ENCODE assay signal across 8 mouse cellular contexts in the genomic region with DNA sequence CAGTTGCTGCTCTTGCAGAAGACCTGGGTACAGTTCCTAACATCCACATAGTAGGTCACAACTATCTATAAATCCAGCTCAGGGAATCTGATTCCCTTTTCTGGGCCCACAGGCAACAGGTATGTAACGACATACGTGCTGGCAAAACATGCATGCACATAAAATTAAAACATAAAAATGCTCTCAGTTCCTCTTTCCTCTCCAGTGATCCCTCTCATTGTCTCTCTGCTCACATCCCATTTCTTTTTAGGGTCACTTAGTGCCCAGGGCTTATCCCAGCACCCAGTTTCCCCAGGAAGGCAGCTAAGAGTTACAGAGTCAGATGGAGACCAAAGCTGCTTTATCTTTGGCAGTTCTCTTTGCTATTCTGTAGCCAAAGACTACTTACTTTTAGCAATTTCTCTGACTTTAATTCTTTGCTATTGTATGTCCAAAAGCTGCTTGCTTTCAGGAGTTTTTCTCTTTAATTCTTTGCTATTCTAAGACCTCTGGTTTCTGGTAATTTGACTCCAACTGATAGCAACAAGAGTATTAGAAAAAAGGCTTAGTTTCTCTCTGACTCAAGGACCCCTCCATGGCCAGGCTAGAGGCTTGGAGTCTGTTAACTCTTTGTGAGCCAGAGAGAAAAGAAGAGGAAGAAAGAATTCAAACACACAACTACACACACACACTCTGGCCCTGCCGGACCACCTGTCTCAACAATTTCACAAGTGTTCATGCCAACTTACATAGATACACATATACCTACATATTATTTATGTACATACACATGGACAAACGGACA. TPM values are rescaled to one million over a fixed set of nuclear protein-coding genes. Genes with fewer than 3 reads are reported as not detected.
A peak's percentile ranks its signal among the peaks of the same experiment; 100 is the strongest.
DNase-seq lines count a peak whose midpoint lies in the region; ATAC-seq and TF ChIP-seq lines count a peak whose summit lies in the region.

No protein-coding gene starts in this region.

- TF ChIP-seq EP300 in heart, postnatal 0 days (IDR thresholded peaks at IDR 0.05; ENCODE audit: low read depth), result no peak
- TF ChIP-seq EP300 in heart, adult 2 months (IDR thresholded peaks at IDR 0.05; ENCODE audit: insufficient read depth, low read depth, low read length), result no peak

- peaks cover 16% of the 10 kb centered on the region for H3K36me3 ChIP-seq in heart, postnatal 0 days (replicated peaks; ENCODE audit: control insufficient read depth, insufficient read depth, low read length)
- H3K36me3 ChIP-seq in heart, adult 2 months (ENCODE audit: control insufficient read depth, insufficient read depth, low read length), result no peaks in the 10 kb centered on the region
- no peaks in the 10 kb centered on the region for H3K36me3 ChIP-seq in hindbrain, postnatal 0 days (ENCODE audit: insufficient read depth, low read length)
- no peaks in the 10 kb centered on the region for H3K36me3 ChIP-seq in midbrain, embryonic 15.5 days (replicated peaks)

- H3K9me3 ChIP-seq in heart, postnatal 0 days (replicated peaks; ENCODE audit: control insufficient read depth, low read length), result no peaks in the 10 kb centered on the region
- H3K9me3 ChIP-seq in hindbrain, postnatal 0 days (ENCODE audit: low read length), result no peaks in the 10 kb centered on the region
- H3K9me3 ChIP-seq in midbrain, embryonic 15.5 days, result no peaks in the 10 kb centered on the region

- WGBS in heart, postnatal 0 days, result 23% methylated on average over 4 of the region's 4 CpGs
- 40% methylated on average over 4 of the region's 4 CpGs for WGBS in heart, adult 2 months
- WGBS in hindbrain, postnatal 0 days, result 24% methylated on average over 4 of the region's 4 CpGs
- WGBS in midbrain, embryonic 15.5 days, result 19% methylated on average over 4 of the region's 4 CpGs

- H3K9ac ChIP-seq in heart, postnatal 0 days (replicated peaks; ENCODE audit: low read depth, low read length), result peak overlapping the region; percentile 55; the same call in 1 of the 2 replicates
- H3K9ac ChIP-seq in heart, adult 2 months (ENCODE audit: low read depth, low read length), result no peak overlapping the region; the same call in 1 of the 2 replicates
- no peak overlapping the region for H3K9ac ChIP-seq in hindbrain, postnatal 0 days (replicated peaks; ENCODE audit: low read length)
- H3K9ac ChIP-seq in midbrain, embryonic 15.5 days, result no peak overlapping the region

- H3K27ac ChIP-seq in heart, postnatal 0 days (ENCODE audit: low read depth), result peak overlapping the region; percentile 49
- H3K27ac ChIP-seq in heart, adult 2 months, result no peak overlapping the region
- no peak overlapping the region for H3K27ac ChIP-seq in hindbrain, postnatal 0 days
- no peak overlapping the region for H3K27ac ChIP-seq in midbrain, embryonic 15.5 days

- TF ChIP-seq POLR2A in heart, adult 2 months (IDR thresholded peaks at IDR 0.05; ENCODE audit: insufficient read depth, low read depth, low read length), result no peak

- peak overlapping the region; percentile 93 for H3K4me2 ChIP-seq in heart, postnatal 0 days (ENCODE audit: low read depth, low read length)
- H3K4me2 ChIP-seq in hindbrain, postnatal 0 days (ENCODE audit: low read depth, low read length), result peak overlapping the region; percentile 92
- H3K4me2 ChIP-seq in midbrain, embryonic 15.5 days, result peak overlapping the region; percentile 86

- H3K4me1 ChIP-seq in heart, postnatal 0 days (ENCODE audit: control insufficient read depth, insufficient read depth), result peaks cover 8% of the 10 kb centered on the region
- no peaks in the 10 kb centered on the region; the same call in 1 of the 2 replicates for H3K4me1 ChIP-seq in heart, adult 2 months (ENCODE audit: control insufficient read depth, insufficient read depth, low read length)
- H3K4me1 ChIP-seq in hindbrain, postnatal 0 days (ENCODE audit: insufficient read depth, low read length), result no peaks in the 10 kb centered on the region
- H3K4me1 ChIP-seq in midbrain, embryonic 15.5 days, result peaks cover 16% of the 10 kb centered on the region

- intact Hi-C loops in heart, adult 2 months (cut with DNase I), result no loop called here

- H3K79me2 ChIP-seq in heart, adult 2 months (replicated peaks; ENCODE audit: control insufficient read depth, insufficient read depth, low read length), result no peaks in the 10 kb centered on the region

- no peaks in the 10 kb centered on the region for H3K27me3 ChIP-seq in heart, postnatal 0 days (ENCODE audit: control insufficient read depth, insufficient read depth, low read length)
- no peaks in the 10 kb centered on the region for H3K27me3 ChIP-seq in heart, adult 2 months (ENCODE audit: control insufficient read depth, insufficient read depth, low read length)
- no peaks in the 10 kb centered on the region for H3K27me3 ChIP-seq in hindbrain, postnatal 0 days (ENCODE audit: insufficient read depth, low read length)
- no peaks in the 10 kb centered on the region for H3K27me3 ChIP-seq in midbrain, embryonic 15.5 days (replicated peaks)

- H3K4me3 ChIP-seq in heart, postnatal 0 days (ENCODE audit: low read depth, low read length), result peak overlapping the region; percentile 80
- H3K4me3 ChIP-seq in heart, adult 2 months, result no peak overlapping the region; the same call in 1 of the 2 replicates
- peak overlapping the region; percentile 68; the same call in 1 of the 2 replicates for H3K4me3 ChIP-seq in hindbrain, postnatal 0 days (ENCODE audit: low read length)
- peak overlapping the region; percentile 56; the same call in 1 of the 2 replicates for H3K4me3 ChIP-seq in midbrain, embryonic 15.5 days

- TF ChIP-seq CTCF in heart, postnatal 0 days (IDR thresholded peaks at IDR 0.05; ENCODE audit: low read depth), result no peak
- no peak for TF ChIP-seq CTCF in heart, adult 2 months (IDR thresholded peaks at IDR 0.05)
- TF ChIP-seq CTCF in hindbrain, postnatal 0 days (IDR thresholded peaks at IDR 0.05; ENCODE audit: low read depth), result no peak

- ATAC-seq in heart, postnatal 0 days (ENCODE audit: insufficient read depth, low read depth), result no peak
- no peak for ATAC-seq in hindbrain, postnatal 0 days
- ATAC-seq in midbrain, embryonic 15.5 days (replicated peaks), result no peak

- DNase-seq in heart, postnatal 0 days (ENCODE audit: low spot score), result no peak
- DNase-seq in heart, adult 2 months, result no peak
- peak; percentile 51 for DNase-seq in embryo, embryonic 11 days
- DNase-seq in hindbrain, postnatal 0 days (ENCODE audit: low spot score), result no peak
- no peak for DNase-seq in adrenal gland, adult 2 months
- DNase-seq in right cerebral cortex, postnatal 25 days, result no peak
- no peak for DNase-seq in layer of hippocampus, adult 9-11 months

RNA-seq across cellular contexts. Expression of a gene that starts 1.4 kb away (rescaled TPM):
- 11.1 and 11.2 TPM in 2 replicates for total RNA-seq in heart, postnatal 0 days (2014; rRNA removed; ENCODE audit: low replicate concordance)
- 23.2 and 26.7 TPM in 2 replicates for polyA plus RNA-seq in heart, postnatal 0 days (2015; fragmentation: Nextera tagmentation; extraction: Ambion mirVana)
- 1 to 10 TPM; 5.4 to 5.5 TPM for total RNA-seq in heart, adult 2 months (2021)
- polyA plus RNA-seq in heart, adult 2 months (2012; rRNA removed), result 2.0 and 2.9 TPM in 2 replicates
- total RNA-seq in hindbrain, postnatal 0 days (2014; rRNA removed), result 4.8 and 5.4 TPM in 2 replicates
- 22.5 and 26.9 TPM in 2 replicates for polyA plus RNA-seq in hindbrain, postnatal 0 days (2015; fragmentation: Nextera tagmentation; extraction: Ambion mirVana)
- 12.0 and 18.7 TPM in 2 replicates for polyA plus RNA-seq in midbrain, embryonic 15.5 days (2015; fragmentation: Nextera tagmentation; extraction: Ambion mirVana)
- total RNA-seq in adrenal gland, adult 2 months (2021), result 1 to 10 TPM; 2.5 to 3.0 TPM
- 0.18 and 0.31 TPM in 2 replicates for polyA plus RNA-seq in adrenal gland, adult 2 months (2012; rRNA removed)

RNA-seq across cellular contexts. Expression of a gene that starts 38.8 kb away (rescaled TPM):
- total RNA-seq in heart, postnatal 0 days (2014; rRNA removed; ENCODE audit: low replicate concordance), result 23.5 and 24.5 TPM in 2 replicates
- polyA plus RNA-seq in heart, postnatal 0 days (2015; fragmentation: Nextera tagmentation; extraction: Ambion mirVana), result 4.2 TPM in 2 replicates
- total RNA-seq in heart, adult 2 months (2021), result 10 to 100 TPM; 29.3 to 30.1 TPM
- polyA plus RNA-seq in heart, adult 2 months (2012; rRNA removed), result 11.9 and 13.5 TPM in 2 replicates
- 8.2 and 8.9 TPM in 2 replicates for total RNA-seq in hindbrain, postnatal 0 days (2014; rRNA removed)
- 1.4 and 1.6 TPM in 2 replicates for polyA plus RNA-seq in hindbrain, postnatal 0 days (2015; fragmentation: Nextera tagmentation; extraction: Ambion mirVana)
- polyA plus RNA-seq in midbrain, embryonic 15.5 days (2015; fragmentation: Nextera tagmentation; extraction: Ambion mirVana), result 1.5 and 2.1 TPM in 2 replicates
- total RNA-seq in adrenal gland, adult 2 months (2021), result 10 to 100 TPM; 17.7 to 19.4 TPM
- polyA plus RNA-seq in adrenal gland, adult 2 months (2012; rRNA removed), result 11.7 and 12.8 TPM in 2 replicates
